Mouse (Mus musculus): ENCODE measurements around the gene Bola2. TPM values are rescaled to one million over a fixed set of nuclear protein-coding genes. Genes with fewer than 3 reads are reported as not detected.

The Bola2 gene
- polyA plus RNA-seq, 1 experiment from 2014 or later = 180 TPM

GRCm38 (mm10) chr7:126693781-126694180, 1.4 kb upstream of the Bola2 start:
- no peaks in the 10 kb centered on the region for H3K27me3 ChIP-seq (ENCODE audit: control insufficient read depth, insufficient read depth, low read length)
- no peaks in the 10 kb centered on the region for H3K9me3 ChIP-seq (ENCODE audit: control insufficient read depth, low read length)
- no peak overlapping the region for H3K4me2 ChIP-seq
- 91% methylated on average over 7 of the region's 7 CpGs for WGBS
- DNase-seq (ENCODE audit: low spot score, missing footprints) (no peak), ATAC-seq (ENCODE audit: low FRiP score) (no peak)
- no peak overlapping the region for H3K9ac ChIP-seq (ENCODE audit: low read length)
- peaks cover 7% of the 10 kb centered on the region; the same call in 1 of the 2 replicates for H3K36me3 ChIP-seq (ENCODE audit: control insufficient read depth, insufficient read depth, low read length)
- H3K27ac ChIP-seq (ENCODE audit: low read depth, low read length) = no peak overlapping the region
- no peak overlapping the region for H3K4me3 ChIP-seq (ENCODE audit: low read depth, low read length)
- peaks cover 12% of the 10 kb centered on the region for H3K4me1 ChIP-seq (ENCODE audit: control insufficient read depth, insufficient read depth, low read length)

- Histone ChIP-seq H3K27me3 (ENCODE audit: control insufficient read depth, insufficient read depth, low read length) (no peaks in the 10 kb centered on the region), H3K27ac (ENCODE audit: low read depth, low read length) (no peak overlapping the region), H3K9ac (ENCODE audit: low read length) (peak overlapping the region; percentile 67; the same call in 1 of the 2 replicates), H3K4me1 (ENCODE audit: control insufficient read depth, insufficient read depth, low read length) (peaks cover 12% of the 10 kb centered on the region), H3K4me2 (peak overlapping the region; percentile 55), H3K36me3 (ENCODE audit: control insufficient read depth, insufficient read depth, low read length) (peaks cover 7% of the 10 kb centered on the region; the same call in 1 of the 2 replicates), H3K9me3 (ENCODE audit: control insufficient read depth, low read length) (no peaks in the 10 kb centered on the region), H3K4me3 (ENCODE audit: low read depth, low read length) (peak overlapping the region; percentile 81)
- DNase-seq (ENCODE audit: low spot score, missing footprints) (no peak), ATAC-seq (ENCODE audit: low FRiP score) (no peak)
- WGBS = 30% methylated on average over 10 of the region's 10 CpGs
Observed at GRCm38 (mm10) chr7:126694441-126695051, 655 bp upstream of the Bola2 start.

- WGBS = under 1% methylated on average over 40 of the region's 40 CpGs
- H3K27me3 ChIP-seq (ENCODE audit: control insufficient read depth, insufficient read depth, low read length) = no peaks in the 10 kb centered on the region
Observed at GRCm38 (mm10) chr7:126695631-126696207, 518 bp downstream of the Bola2 start, which contains the start of gene Slx1b. Gene Slx1b, minus strand, starts transcription at chr7:126695784.

GRCm38 (mm10) chr7:126696303-126696702, 1.1 kb downstream of the Bola2 start:
- H3K4me1 ChIP-seq (ENCODE audit: control insufficient read depth, insufficient read depth, low read length) = peaks cover 16% of the 10 kb centered on the region
- H3K9me3 ChIP-seq (ENCODE audit: control insufficient read depth, low read length) = no peaks in the 10 kb centered on the region
- H3K27me3 ChIP-seq (ENCODE audit: control insufficient read depth, insufficient read depth, low read length) = no peaks in the 10 kb centered on the region
- peak overlapping the region; percentile 71 for H3K4me2 ChIP-seq
- ATAC-seq (ENCODE audit: low FRiP score) (no peak), DNase-seq (ENCODE audit: low spot score, missing footprints) (no peak)
- 5% methylated on average over 17 of the region's 17 CpGs for WGBS
- H3K9ac ChIP-seq (ENCODE audit: low read length) = peak overlapping the region; percentile 67
- H3K27ac ChIP-seq (ENCODE audit: low read depth, low read length) = no peak overlapping the region
- peak overlapping the region; percentile 81 for H3K4me3 ChIP-seq (ENCODE audit: low read depth, low read length)
- peaks cover under 1% of the 10 kb centered on the region; the same call in 1 of the 2 replicates for H3K36me3 ChIP-seq (ENCODE audit: control insufficient read depth, insufficient read depth, low read length)

More at GRCm38 (mm10) chr7:126695631-126696207, 518 bp downstream of the Bola2 start, which contains the start of gene Slx1b:
- peaks cover 4% of the 10 kb centered on the region; the same call in 1 of the 2 replicates for H3K36me3 ChIP-seq (ENCODE audit: control insufficient read depth, insufficient read depth, low read length)
- H3K9me3 ChIP-seq (ENCODE audit: control insufficient read depth, low read length) = no peaks in the 10 kb centered on the region
- peaks cover 12% of the 10 kb centered on the region for H3K4me1 ChIP-seq (ENCODE audit: control insufficient read depth, insufficient read depth, low read length)
- ATAC-seq (ENCODE audit: low FRiP score) = peak; percentile 94
- peak within 1 kb of the TSS; percentile 81 for H3K4me3 ChIP-seq (ENCODE audit: low read depth, low read length)
- peak within 1 kb of the TSS; percentile 73 for H3K27ac ChIP-seq (ENCODE audit: low read depth, low read length)
- H3K4me2 ChIP-seq = peak within 1 kb of the TSS; percentile 71
- peak; percentile 99 for DNase-seq (ENCODE audit: low spot score, missing footprints)
- peak within 1 kb of the TSS; percentile 67 for H3K9ac ChIP-seq (ENCODE audit: low read length)

- H3K9ac ChIP-seq (ENCODE audit: low read length) = peak overlapping the region; percentile 67
- H3K27me3 ChIP-seq (ENCODE audit: control insufficient read depth, insufficient read depth, low read length) = no peaks in the 10 kb centered on the region
- no peaks in the 10 kb centered on the region; the same call in 1 of the 2 replicates for H3K36me3 ChIP-seq (ENCODE audit: control insufficient read depth, insufficient read depth, low read length)
- WGBS = 75% methylated on average over 3 of the region's 3 CpGs
- H3K27ac ChIP-seq (ENCODE audit: low read depth, low read length) = no peak overlapping the region
- H3K4me3 ChIP-seq (ENCODE audit: low read depth, low read length) = peak overlapping the region; percentile 81
- H3K4me2 ChIP-seq = peak overlapping the region; percentile 71
- DNase-seq (ENCODE audit: low spot score, missing footprints) = no peak
- ATAC-seq (ENCODE audit: low FRiP score) = no peak
- H3K9me3 ChIP-seq (ENCODE audit: control insufficient read depth, low read length) = no peaks in the 10 kb centered on the region
- peaks cover 16% of the 10 kb centered on the region for H3K4me1 ChIP-seq (ENCODE audit: control insufficient read depth, insufficient read depth, low read length)
Observed at GRCm38 (mm10) chr7:126696886-126697285, 1.7 kb downstream of the Bola2 start.

- no peak overlapping the region for H3K4me2 ChIP-seq
- no peak overlapping the region for H3K9ac ChIP-seq (ENCODE audit: low read length)
- no peak overlapping the region for H3K4me3 ChIP-seq (ENCODE audit: low read depth, low read length)
- H3K27ac ChIP-seq (ENCODE audit: low read depth, low read length) = no peak overlapping the region
- H3K9me3 ChIP-seq (ENCODE audit: control insufficient read depth, low read length) = no peaks in the 10 kb centered on the region
- no peak for ATAC-seq (ENCODE audit: low FRiP score)
- 94% methylated on average over 8 of the region's 8 CpGs for WGBS
- H3K36me3 ChIP-seq (ENCODE audit: control insufficient read depth, insufficient read depth, low read length) = no peaks in the 10 kb centered on the region
- no peak for DNase-seq (ENCODE audit: low spot score, missing footprints)
- H3K27me3 ChIP-seq (ENCODE audit: control insufficient read depth, insufficient read depth, low read length) = peaks cover under 1% of the 10 kb centered on the region; the same call in 1 of the 2 replicates
- H3K4me1 ChIP-seq (ENCODE audit: control insufficient read depth, insufficient read depth, low read length) = peaks cover 16% of the 10 kb centered on the region
Observed at GRCm38 (mm10) chr7:126697838-126698237, 2.6 kb downstream of the Bola2 start.

GRCm38 (mm10) chr7:126700063-126701015, 5.1 kb downstream of the Bola2 start:
- no peak overlapping the region for H3K4me3 ChIP-seq (ENCODE audit: low read depth, low read length)
- WGBS = 81% methylated on average over 25 of the region's 25 CpGs
- H3K9me3 ChIP-seq (ENCODE audit: control insufficient read depth, low read length) = no peaks in the 10 kb centered on the region
- peaks cover 18% of the 10 kb centered on the region for H3K4me1 ChIP-seq (ENCODE audit: control insufficient read depth, insufficient read depth, low read length)
- H3K27me3 ChIP-seq (ENCODE audit: control insufficient read depth, insufficient read depth, low read length) = peaks cover 11% of the 10 kb centered on the region
- DNase-seq (ENCODE audit: low spot score, missing footprints) (no peak), ATAC-seq (ENCODE audit: low FRiP score) (no peak; the same call in 1 of the 2 replicates)
- H3K36me3 ChIP-seq (ENCODE audit: control insufficient read depth, insufficient read depth, low read length) = no peaks in the 10 kb centered on the region
- H3K9ac ChIP-seq (ENCODE audit: low read length) = no peak overlapping the region
- H3K4me2 ChIP-seq = no peak overlapping the region
- H3K27ac ChIP-seq (ENCODE audit: low read depth, low read length) = no peak overlapping the region

DNA sequence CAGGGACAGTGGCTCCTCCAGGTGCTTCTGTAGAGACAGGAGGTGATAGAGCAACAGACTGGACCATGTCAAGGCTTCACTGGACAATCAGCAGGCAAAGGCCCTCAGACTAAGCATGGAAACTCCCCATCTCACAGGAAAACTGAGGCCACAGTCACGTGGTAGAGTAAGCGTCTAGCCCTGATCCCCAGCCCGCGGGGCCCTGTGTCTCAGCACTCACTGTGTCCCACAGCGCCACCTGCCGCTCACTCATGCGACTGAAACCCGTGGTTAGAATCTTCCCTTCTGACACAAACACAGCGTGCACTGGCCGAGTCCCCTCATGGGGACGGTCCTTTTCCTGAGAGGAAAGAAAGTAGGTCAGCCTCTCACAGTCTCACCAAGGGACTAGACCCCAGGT, 5.9 kb downstream of the Bola2 start:
- ATAC-seq (ENCODE audit: low FRiP score) (peak; percentile 55), DNase-seq (ENCODE audit: low spot score, missing footprints) (peak; percentile 99)
- Histone ChIP-seq H3K36me3 (ENCODE audit: control insufficient read depth, insufficient read depth, low read length) (no peaks in the 10 kb centered on the region), H3K27ac (ENCODE audit: low read depth, low read length) (no peak overlapping the region), H3K4me3 (ENCODE audit: low read depth, low read length) (no peak overlapping the region), H3K27me3 (ENCODE audit: control insufficient read depth, insufficient read depth, low read length) (peaks cover 11% of the 10 kb centered on the region), H3K4me2 (peak overlapping the region; percentile 21; the same call in 1 of the 2 replicates), H3K9ac (ENCODE audit: low read length) (peak overlapping the region; percentile 6; the same call in 1 of the 2 replicates), H3K9me3 (ENCODE audit: control insufficient read depth, low read length) (no peaks in the 10 kb centered on the region), H3K4me1 (ENCODE audit: control insufficient read depth, insufficient read depth, low read length) (peaks cover 18% of the 10 kb centered on the region)
- under 1% methylated on average over 11 of the region's 11 CpGs for WGBS
